Mouse (Mus musculus) neural tube, embryonic 11.5 days (tissue): ENCODE results near the gene Zfp644. TPM values are rescaled to one million over a fixed set of nuclear protein-coding genes. Genes with fewer than 3 reads are reported as not detected.

Experiments used
- ATAC-seq: fragments of 200-750 bp; cut with Nextera tagmentation; 2 replicates; pipeline ENCODE4 v1.8.0; 2017; ENCODE audit warnings: moderate number of reproducible peaks, mild to moderate bottlenecking, moderate TSS enrichment, moderate library complexity; ENCODE audit not compliant: insufficient read depth, low FRiP score, low TSS enrichment
- DNase-seq: peaks from one replicate; pipeline ENCODE4 v3.0.0-alpha.2; 2015; ENCODE audit warnings: low spot score
- H3K27ac ChIP-seq: fragments of 300-500 bp; sonication (generic); 2 replicates; pipeline ENCODE4 v1.5.1; 2014; ENCODE audit warnings: low read depth, mild to moderate bottlenecking, low read length
- H3K27me3 ChIP-seq: fragments of 300-500 bp; sonication (generic); 2 replicates; pipeline ENCODE4 v1.6.1; 2014; ENCODE audit warnings: mild to moderate bottlenecking, low read length, mixed read lengths; ENCODE audit not compliant: control insufficient read depth, insufficient read depth
- H3K36me3 ChIP-seq: fragments of 300-500 bp; sonication (generic); 2 replicates; pipeline ENCODE4 v1.6.1; 2014; ENCODE audit warnings: mild to moderate bottlenecking, low read length, moderate library complexity, mixed read lengths; ENCODE audit not compliant: control insufficient read depth, insufficient read depth
- H3K4me1 ChIP-seq: fragments of 300-500 bp; sonication (generic); 2 replicates; pipeline ENCODE4 v1.6.1; 2014; ENCODE audit warnings: low read length, mixed read lengths; ENCODE audit not compliant: control insufficient read depth, insufficient read depth
- H3K4me2 ChIP-seq: fragments of 300-500 bp; sonication (generic); 2 replicates; pipeline ENCODE4 v1.6.1; 2014; ENCODE audit warnings: low read depth, mild to moderate bottlenecking, moderate library complexity
- H3K4me3 ChIP-seq: fragments of 300-500 bp; sonication (generic); 2 replicates; pipeline ENCODE4 v1.5.1; 2014; ENCODE audit warnings: low read depth, low read length
- H3K9ac ChIP-seq: fragments of 300-500 bp; sonication (generic); 2 replicates; pipeline ENCODE4 v1.6.1; 2014; ENCODE audit warnings: mild to moderate bottlenecking, low read length
- H3K9me3 ChIP-seq: fragments of 300-500 bp; sonication (generic); 2 replicates; pipeline ENCODE4 v1.6.1; 2016; ENCODE audit warnings: low read length; ENCODE audit not compliant: control insufficient read depth
- WGBS: fragments of 180-500 bp; shearing (Covaris S2); extraction: QIAGEN DNeasy Blood & Tissue Kit; methylation state at CpG from one replicate; pipeline ENCODE4 v1.1.7; 2014; 5-methylcytosine and 5-hydroxymethylcytosine counted together
- polyA plus RNA-seq: library from polyadenylated mRNA; unstranded; fragments of >200 nt; fragmentation: Nextera tagmentation; extraction: Ambion mirVana; gene quantifications from 2 replicates; pipeline ENCODE4 v1.2.1, GENCODE M21; 2014

The Zfp644 gene
- 66.8 and 77.1 TPM in 2 replicates for polyA plus RNA-seq

DNA sequence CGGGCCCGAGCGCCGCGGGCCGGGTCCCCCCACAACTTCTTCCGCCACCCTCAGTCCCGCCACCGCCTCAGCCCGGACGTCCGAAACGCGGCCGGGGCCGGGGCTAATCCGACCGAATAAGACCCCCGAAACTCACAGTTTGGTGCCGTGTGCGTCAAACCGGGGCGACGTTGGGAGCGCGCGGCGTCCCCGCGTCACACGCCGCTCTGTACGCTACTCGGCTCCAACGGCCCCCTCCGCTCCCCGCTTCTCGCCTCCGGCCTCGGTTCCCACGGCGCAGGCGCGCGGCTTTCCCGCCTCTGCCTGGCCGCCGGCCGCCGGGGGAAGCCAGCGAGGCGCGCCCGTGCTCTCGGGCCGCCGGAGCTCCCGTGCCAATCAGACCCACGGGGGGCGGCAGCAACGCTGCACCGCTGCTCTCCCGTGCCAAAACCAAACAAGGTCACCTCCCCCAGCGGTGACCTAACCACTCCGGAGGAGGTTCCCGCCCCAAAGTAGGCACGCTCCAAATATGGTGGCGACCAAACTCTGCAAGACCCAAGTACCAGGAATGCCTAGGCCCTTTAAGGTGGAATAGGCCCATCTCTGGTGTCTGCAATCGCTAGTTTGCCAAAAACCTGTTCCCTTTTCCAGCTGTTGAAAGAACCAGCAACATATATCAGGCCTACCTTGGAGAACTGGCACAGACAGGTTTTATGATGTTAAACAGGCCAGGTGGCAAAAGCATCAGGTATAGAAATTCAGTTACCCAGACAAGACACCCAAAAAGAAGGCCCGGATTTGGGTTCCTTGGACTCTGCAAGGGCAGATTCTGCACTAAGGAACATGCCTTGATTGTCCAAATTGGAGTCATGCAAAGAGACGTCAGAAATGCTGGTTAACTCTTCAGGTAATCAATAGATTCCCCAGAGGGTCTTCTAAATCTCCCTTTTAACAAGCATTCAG, at the start of gene Zfp644:
Gene Zfp644, minus strand, starts transcription at position 892 of the 942 bp plus-strand sequence.
- Histone ChIP-seq H3K4me1 (peaks cover 10% of the 10 kb centered on the region), H3K9me3 (no peaks in the 10 kb centered on the region), H3K4me3 (peak within 1 kb of the TSS; percentile 83), H3K9ac (peak within 1 kb of the TSS; percentile 99), H3K36me3 (no peaks in the 10 kb centered on the region), H3K27ac (peak within 1 kb of the TSS; percentile 99), H3K4me2 (peak within 1 kb of the TSS; percentile 65), H3K27me3 (no peaks in the 10 kb centered on the region)
- WGBS, result 2% methylated on average over 67 of the region's 71 CpGs
- DNase-seq (peak; percentile 92), ATAC-seq (peak; percentile 93)

GRCm38 (mm10) chr5:106739716-106740115, 42.6 kb upstream of the Zfp644 start:
- H3K27ac ChIP-seq, result no peak overlapping the region
- no peaks in the 10 kb centered on the region for H3K27me3 ChIP-seq
- H3K4me2 ChIP-seq, result no peak overlapping the region
- DNase-seq, result no peak
- H3K36me3 ChIP-seq, result no peaks in the 10 kb centered on the region
- no peak for ATAC-seq
- H3K4me3 ChIP-seq, result no peak overlapping the region
- WGBS, result 11% methylated on average over 6 of the region's 6 CpGs
- H3K9ac ChIP-seq, result no peak overlapping the region
- H3K4me1 ChIP-seq, result no peaks in the 10 kb centered on the region
- H3K9me3 ChIP-seq, result no peaks in the 10 kb centered on the region

DNA sequence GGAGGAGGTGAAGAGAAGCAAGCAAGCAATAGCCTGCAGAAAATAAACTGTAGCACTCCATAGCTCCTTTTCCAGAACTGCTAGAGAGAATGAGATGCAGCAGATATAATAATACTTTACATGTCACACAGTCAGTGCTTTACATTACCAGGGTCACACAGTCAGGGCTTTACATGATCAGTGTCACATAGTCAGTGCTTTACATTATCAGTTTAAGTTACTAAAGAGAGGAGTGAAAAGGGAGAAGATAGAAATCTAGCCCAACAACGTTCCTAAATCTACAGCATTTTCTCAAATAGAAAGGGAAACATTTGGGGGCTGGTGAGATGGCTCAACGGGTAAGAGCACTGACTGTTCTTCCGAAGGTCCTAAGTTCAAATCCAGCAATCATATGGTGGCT, 26.4 kb upstream of the Zfp644 start:
- ATAC-seq, result no peak
- Histone ChIP-seq H3K9ac (no peak overlapping the region), H3K27me3 (no peaks in the 10 kb centered on the region), H3K4me2 (no peak overlapping the region), H3K9me3 (no peaks in the 10 kb centered on the region; the same call in 1 of the 2 replicates), H3K4me3 (no peak overlapping the region), H3K27ac (no peak overlapping the region), H3K4me1 (no peaks in the 10 kb centered on the region), H3K36me3 (no peaks in the 10 kb centered on the region)
- 90% methylated on average over 3 of the region's 3 CpGs for WGBS
- DNase-seq, result no peak

GRCm38 (mm10) chr5:106722771-106723170, 25.7 kb upstream of the Zfp644 start:
- no peaks in the 10 kb centered on the region; the same call in 1 of the 2 replicates for H3K9me3 ChIP-seq
- no peaks in the 10 kb centered on the region for H3K4me1 ChIP-seq
- no peak overlapping the region for H3K9ac ChIP-seq
- ATAC-seq (no peak), DNase-seq (no peak)
- H3K27ac ChIP-seq, result no peak overlapping the region
- no peaks in the 10 kb centered on the region for H3K27me3 ChIP-seq
- H3K36me3 ChIP-seq, result no peaks in the 10 kb centered on the region
- no peak overlapping the region for H3K4me2 ChIP-seq
- WGBS, result 79% methylated on average over 5 of the region's 5 CpGs
- no peak overlapping the region for H3K4me3 ChIP-seq

DNA sequence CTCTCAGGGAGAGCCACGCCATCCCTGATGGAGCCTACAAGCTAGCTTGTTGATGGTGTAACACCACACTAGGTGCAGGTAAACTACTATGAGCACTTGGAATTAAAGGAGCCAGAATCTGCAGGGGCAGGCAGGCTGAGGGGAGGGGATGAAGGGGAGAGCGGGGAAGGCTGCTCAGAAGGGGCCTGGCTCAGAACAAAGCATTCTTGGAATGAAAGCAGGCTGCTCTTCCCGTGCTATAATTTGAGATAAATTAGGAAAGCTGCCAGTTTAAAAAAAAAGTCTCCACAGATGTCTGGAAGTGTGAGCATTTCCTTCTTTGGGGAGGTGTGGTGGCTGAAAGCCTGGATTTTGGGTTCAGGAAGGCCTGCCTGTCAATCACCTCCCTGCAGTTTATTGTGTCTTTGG, 14.8 kb upstream of the Zfp644 start:
- 30% methylated on average over 3 of the region's 3 CpGs for WGBS
- no peak for ATAC-seq
- no peak overlapping the region for H3K27ac ChIP-seq

GRCm38 (mm10) chr5:106711220-106711726, 14.2 kb upstream of the Zfp644 start:
- 71% methylated on average over 5 of the region's 5 CpGs for WGBS
- DNase-seq (no peak), ATAC-seq (no peak)
- no peaks in the 10 kb centered on the region for H3K27me3 ChIP-seq
- H3K9me3 ChIP-seq, result no peaks in the 10 kb centered on the region
- no peaks in the 10 kb centered on the region for H3K36me3 ChIP-seq
- no peak overlapping the region for H3K4me2 ChIP-seq
- H3K9ac ChIP-seq, result no peak overlapping the region
- H3K4me3 ChIP-seq, result no peak overlapping the region
- H3K27ac ChIP-seq, result no peak overlapping the region
- 0 out of 2 replicates have a peak, but pooled peaks cover 2% of the 10 kb centered on the region for H3K4me1 ChIP-seq

More for the DNA sequence above, 14.8 kb upstream of the Zfp644 start:
- 0 out of 2 replicates have a peak, but pooled peaks cover 2% of the 10 kb centered on the region for H3K4me1 ChIP-seq
- no peak overlapping the region for H3K9ac ChIP-seq
- no peaks in the 10 kb centered on the region for H3K36me3 ChIP-seq
- no peak overlapping the region for H3K4me3 ChIP-seq
- H3K4me2 ChIP-seq, result no peak overlapping the region
- H3K9me3 ChIP-seq, result no peaks in the 10 kb centered on the region
- DNase-seq, result no peak
- no peaks in the 10 kb centered on the region for H3K27me3 ChIP-seq

DNA sequence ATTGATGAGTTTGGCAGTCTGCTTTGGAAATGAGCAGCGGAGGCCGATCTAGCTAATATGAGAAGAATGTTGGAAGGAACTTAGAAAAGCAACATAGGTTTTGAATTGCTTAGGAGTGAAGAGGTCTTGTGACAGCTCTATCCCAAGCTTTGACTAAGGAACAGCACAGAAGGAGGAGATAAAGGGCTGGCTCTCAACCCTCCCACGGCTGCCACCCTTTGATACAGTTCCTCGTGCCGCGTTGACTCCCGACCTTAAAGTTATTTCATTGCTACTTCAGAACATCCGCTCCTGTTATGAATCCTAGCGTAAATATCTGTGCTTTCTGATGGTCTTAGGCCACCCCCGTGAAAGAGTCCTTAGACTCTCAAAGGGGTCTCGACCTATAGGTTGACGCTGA, 13.5 kb upstream of the Zfp644 start:
- Histone ChIP-seq H3K36me3 (no peaks in the 10 kb centered on the region), H3K9ac (no peak overlapping the region), H3K27me3 (no peaks in the 10 kb centered on the region), H3K4me1 (0 out of 2 replicates have a peak, but pooled peaks cover 2% of the 10 kb centered on the region), H3K4me3 (no peak overlapping the region), H3K4me2 (no peak overlapping the region), H3K27ac (no peak overlapping the region), H3K9me3 (no peaks in the 10 kb centered on the region)
- 77% methylated on average over 12 of the region's 12 CpGs for WGBS
- DNase-seq (no peak), ATAC-seq (no peak)

DNA sequence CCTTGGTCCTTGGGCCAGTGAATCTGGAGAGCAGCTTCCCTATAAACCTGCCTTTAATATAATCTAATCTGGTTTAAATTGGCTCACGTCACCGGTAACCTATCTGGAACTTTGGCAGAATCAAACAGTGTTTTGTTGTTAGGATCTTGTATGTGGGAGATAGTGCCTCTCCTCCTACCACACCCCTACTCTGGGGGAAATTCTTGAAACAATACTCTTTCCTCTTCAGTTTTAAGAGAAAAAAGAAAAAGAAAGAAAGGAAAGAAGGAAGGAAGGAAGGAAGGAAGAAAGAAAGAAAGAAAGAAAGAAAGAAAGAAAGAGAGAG, 13.0 kb upstream of the Zfp644 start:
- H3K27ac ChIP-seq, result no peak overlapping the region
- H3K27me3 ChIP-seq, result no peaks in the 10 kb centered on the region
- H3K9me3 ChIP-seq, result no peaks in the 10 kb centered on the region
- H3K4me3 ChIP-seq, result no peak overlapping the region
- H3K4me2 ChIP-seq, result no peak overlapping the region
- no peak for ATAC-seq
- no peak overlapping the region for H3K9ac ChIP-seq
- H3K36me3 ChIP-seq, result no peaks in the 10 kb centered on the region
- 59% methylated on average over 2 of the region's 2 CpGs for WGBS
- DNase-seq, result no peak
- 0 out of 2 replicates have a peak, but pooled peaks cover 2% of the 10 kb centered on the region for H3K4me1 ChIP-seq
